22 mouse cellular contexts compared by ENCODE assay signal in the genomic region with DNA sequence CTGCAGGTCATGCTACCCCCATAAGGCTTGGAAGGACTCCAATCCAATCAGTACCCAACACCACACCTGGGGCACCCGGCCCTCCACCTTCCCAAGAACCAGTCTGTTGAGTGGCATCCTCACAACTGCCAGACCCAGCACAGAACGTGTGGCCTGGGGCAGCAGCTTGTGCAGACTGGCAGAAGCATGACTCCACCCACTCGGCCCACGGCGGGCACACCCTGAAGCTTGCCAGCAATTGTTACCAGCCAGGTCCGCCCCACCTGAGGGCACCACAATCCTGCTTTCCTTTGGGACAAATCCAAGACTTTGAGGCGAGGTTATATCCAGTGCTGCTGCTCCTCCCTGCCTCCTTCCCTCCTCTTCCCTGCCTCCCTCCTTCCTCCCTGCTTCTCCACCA. TPM values are rescaled to one million over a fixed set of nuclear protein-coding genes. Genes with fewer than 3 reads are reported as not detected.
DNase-seq lines count a peak whose midpoint lies in the region; ATAC-seq and TF ChIP-seq lines count a peak whose summit lies in the region.
"Had no signal": no experiment of that assay in that cellular context is flagged by ENCODE, and none has a peak within 500 bp of the region (broad histone marks: within the 10 kb centered on the region; RNA-seq: fewer than 3 reads in every experiment).

No protein-coding gene starts in this region.

- no peak for TF ChIP-seq CTCF in forebrain, postnatal 0 days (IDR thresholded peaks at IDR 0.05; ENCODE audit: low read depth)

- 0 out of 2 replicates have a peak overlapping the region, but pooled peaks have one; percentile 5 for H3K9ac ChIP-seq in forebrain, embryonic 12.5 days
- H3K9ac ChIP-seq in forebrain, postnatal 0 days = no peak overlapping the region
- no peak overlapping the region for H3K9ac ChIP-seq in forebrain, embryonic 15.5 days (replicated peaks)
- H3K9ac ChIP-seq: heart, embryonic 13.5 days; hindbrain, embryonic 12.5 days; liver, embryonic 14.5 days had no signal

- peaks cover 12% of the 10 kb centered on the region for H3K36me3 ChIP-seq in forebrain, embryonic 12.5 days (replicated peaks)
- no peaks in the 10 kb centered on the region for H3K36me3 ChIP-seq in forebrain, postnatal 0 days (ENCODE audit: insufficient read depth)
- no peaks in the 10 kb centered on the region for H3K36me3 ChIP-seq in forebrain, embryonic 15.5 days
- H3K36me3 ChIP-seq: heart, embryonic 13.5 days had no signal

- no peak for DNase-seq in forebrain, postnatal 0 days
- peak; percentile 41 for DNase-seq in testis, postnatal 14 days (ENCODE audit: low spot score)
- no peak for DNase-seq in testis, postnatal 10 days (ENCODE audit: low spot score)
- DNase-seq in thymus, postnatal 4 days = no peak
- no peak for DNase-seq in heart, postnatal 10 days
- DNase-seq: gastrocnemius, postnatal 25 days; kidney, adult 8-10 months; retina, postnatal 1 day had no signal

- peak overlapping the region; percentile 26; the same call in 1 of the 2 replicates for H3K27ac ChIP-seq in forebrain, embryonic 12.5 days
- H3K27ac ChIP-seq in forebrain, postnatal 0 days (ENCODE audit: low read depth, low read length) = no peak overlapping the region
- H3K27ac ChIP-seq in forebrain, embryonic 15.5 days (replicated peaks) = peak overlapping the region; percentile 96
- H3K27ac ChIP-seq: heart, embryonic 13.5 days; hindbrain, embryonic 12.5 days; liver, embryonic 14.5 days had no signal

- WGBS in forebrain, embryonic 12.5 days = 85% methylated on average over 7 of the region's 7 CpGs
- WGBS in forebrain, postnatal 0 days = 53% methylated on average over 7 of the region's 7 CpGs
- WGBS in forebrain, embryonic 15.5 days = 53% methylated on average over 7 of the region's 7 CpGs

- H3K4me2 ChIP-seq in forebrain, embryonic 12.5 days = no peak overlapping the region
- H3K4me2 ChIP-seq in forebrain, postnatal 0 days (ENCODE audit: low read depth) = no peak overlapping the region
- H3K4me2 ChIP-seq in forebrain, embryonic 15.5 days (replicated peaks) = no peak overlapping the region
- H3K4me2 ChIP-seq: heart, embryonic 13.5 days; hindbrain, embryonic 12.5 days; midbrain, embryonic 11.5 days had no signal

- peaks cover 94% of the 10 kb centered on the region for H3K4me1 ChIP-seq in forebrain, embryonic 12.5 days
- H3K4me1 ChIP-seq in forebrain, postnatal 0 days (ENCODE audit: insufficient read depth) = peaks cover 23% of the 10 kb centered on the region
- peaks cover 98% of the 10 kb centered on the region for H3K4me1 ChIP-seq in forebrain, embryonic 15.5 days

- intact Hi-C loops in heart, postnatal 10 days (cut with DNase I) = no loop called here

- no peaks in the 10 kb centered on the region for H3K9me3 ChIP-seq in forebrain, embryonic 12.5 days
- H3K9me3 ChIP-seq in forebrain, postnatal 0 days (ENCODE audit: low read length) = no peaks in the 10 kb centered on the region
- H3K9me3 ChIP-seq in forebrain, embryonic 15.5 days = no peaks in the 10 kb centered on the region
- H3K9me3 ChIP-seq: heart, embryonic 13.5 days; hindbrain, embryonic 12.5 days had no signal

- H3K27me3 ChIP-seq in forebrain, embryonic 12.5 days = no peaks in the 10 kb centered on the region
- no peaks in the 10 kb centered on the region for H3K27me3 ChIP-seq in forebrain, postnatal 0 days (ENCODE audit: insufficient read depth, low read length)
- H3K27me3 ChIP-seq in forebrain, embryonic 15.5 days = no peaks in the 10 kb centered on the region
- H3K27me3 ChIP-seq: heart, embryonic 13.5 days; hindbrain, embryonic 12.5 days had no signal

- ATAC-seq in forebrain, embryonic 12.5 days (ENCODE audit: low FRiP score) = no peak
- ATAC-seq in forebrain, postnatal 0 days = no peak
- no peak for ATAC-seq in forebrain, embryonic 15.5 days (replicated peaks)

- no peak overlapping the region for H3K4me3 ChIP-seq in forebrain, embryonic 12.5 days (replicated peaks)
- H3K4me3 ChIP-seq in forebrain, postnatal 0 days (ENCODE audit: low read depth, low read length) = no peak overlapping the region
- no peak overlapping the region for H3K4me3 ChIP-seq in forebrain, embryonic 15.5 days
- H3K4me3 ChIP-seq: heart, embryonic 13.5 days; hindbrain, embryonic 12.5 days had no signal

RNA-seq across cellular contexts. Expression of gene Ptprs, which starts 11.5 kb away (rescaled TPM):
- 330 and 331 TPM in 2 replicates for polyA plus RNA-seq in forebrain, embryonic 12.5 days (2016; fragmentation: Nextera tagmentation; extraction: Ambion mirVana)
- total RNA-seq in forebrain, postnatal 0 days (2014; rRNA removed) = 568 and 711 TPM in 2 replicates
- polyA plus RNA-seq in forebrain, postnatal 0 days (2015; fragmentation: Nextera tagmentation; extraction: Ambion mirVana) = 196 and 250 TPM in 2 replicates
- 375 and 409 TPM in 2 replicates for polyA plus RNA-seq in forebrain, embryonic 15.5 days (2015; fragmentation: Nextera tagmentation; extraction: Ambion mirVana)
- 10 to 100 TPM; 87.3 to 92.3 TPM for total RNA-seq in heart, postnatal 10 days (2021)

RNA-seq across cellular contexts. Expression of gene Znrf4, which starts 47.4 kb away (rescaled TPM):
- not detected in 2 replicates for polyA plus RNA-seq in forebrain, embryonic 12.5 days (2016; fragmentation: Nextera tagmentation; extraction: Ambion mirVana)
- total RNA-seq in forebrain, postnatal 0 days (2014; rRNA removed) = not detected in 2 replicates
- 0.13 and 0.16 TPM in 2 replicates for polyA plus RNA-seq in forebrain, postnatal 0 days (2015; fragmentation: Nextera tagmentation; extraction: Ambion mirVana)
- polyA plus RNA-seq in forebrain, embryonic 15.5 days (2015; fragmentation: Nextera tagmentation; extraction: Ambion mirVana) = 0.14 and 0.36 TPM in 2 replicates
- total RNA-seq in heart, postnatal 10 days (2021) = not detected
- total RNA-seq: adrenal gland, postnatal 4 days; gastrocnemius, postnatal 25 days; layer of hippocampus, postnatal 10 days; left cerebral cortex, postnatal 36 days had no signal
- polyA plus RNA-seq: cerebellum, adult 2 months; embryonic facial prominence, embryonic 11.5 days; frontal cortex, adult 2 months; heart, embryonic 13.5 days; hindbrain, embryonic 12.5 days; liver, embryonic 14.5 days; midbrain, embryonic 11.5 days; neural tube, embryonic 11.5 days; stomach, embryonic 16.5 days had no signal
